Mouse (Mus musculus): Measurements from ENCODE around the gene Sf3a2. TPM values are rescaled to one million over a fixed set of nuclear protein-coding genes. Genes with fewer than 3 reads are reported as not detected.

Gene Sf3a2
- polyA plus RNA-seq, 1 experiment, result 38.5 TPM

GRCm38 (mm10) chr10:80818599-80819281 is 20.7 kb downstream of the Sf3a2 start:
- Histone ChIP-seq H3K4me3 (ENCODE audit: insufficient read depth, low read length) (no peak overlapping the region), H3K4me1 (ENCODE audit: control insufficient read depth, insufficient read depth, low read length) (peaks cover 4% of the 10 kb centered on the region; the same call in 1 of the 2 replicates), H3K27ac (ENCODE audit: insufficient read depth, low read depth, low read length) (no peak overlapping the region)
- TF ChIP-seq POLR2A (IDR thresholded peaks at IDR 0.05; ENCODE audit: borderline replicate concordance, low read depth, low read length) (no peak), CTCF (IDR thresholded peaks at IDR 0.05; ENCODE audit: low read depth, low read length) (no peak)

- no peak for TF ChIP-seq CTCF (IDR thresholded peaks at IDR 0.05; ENCODE audit: low read depth, low read length)
- TF ChIP-seq POLR2A (IDR thresholded peaks at IDR 0.05; ENCODE audit: borderline replicate concordance, low read depth, low read length), result no peak
- Histone ChIP-seq H3K4me3 (ENCODE audit: insufficient read depth, low read length) (no peak overlapping the region), H3K27ac (ENCODE audit: insufficient read depth, low read depth, low read length) (no peak overlapping the region), H3K4me1 (ENCODE audit: control insufficient read depth, insufficient read depth, low read length) (peaks cover 9% of the 10 kb centered on the region)
Observed at GRCm38 (mm10) chr10:80819406-80819805, 21.4 kb downstream of the Sf3a2 start.

- peaks cover 16% of the 10 kb centered on the region for H3K4me1 ChIP-seq (ENCODE audit: control insufficient read depth, insufficient read depth, low read length)
- TF ChIP-seq POLR2A (IDR thresholded peaks at IDR 0.05; ENCODE audit: borderline replicate concordance, low read depth, low read length) (no peak), CTCF (IDR thresholded peaks at IDR 0.05; ENCODE audit: low read depth, low read length) (no peak)
- no peak overlapping the region for H3K27ac ChIP-seq (ENCODE audit: insufficient read depth, low read depth, low read length)
- no peak overlapping the region for H3K4me3 ChIP-seq (ENCODE audit: insufficient read depth, low read length)
Observed at GRCm38 (mm10) chr10:80821991-80822390, 24.0 kb downstream of the Sf3a2 start.

GRCm38 (mm10) chr10:80822528-80822927 is 24.5 kb downstream of the Sf3a2 start:
- Histone ChIP-seq H3K4me3 (ENCODE audit: insufficient read depth, low read length) (no peak overlapping the region), H3K27ac (ENCODE audit: insufficient read depth, low read depth, low read length) (no peak overlapping the region), H3K4me1 (ENCODE audit: control insufficient read depth, insufficient read depth, low read length) (peaks cover 16% of the 10 kb centered on the region)
- TF ChIP-seq POLR2A (IDR thresholded peaks at IDR 0.05; ENCODE audit: borderline replicate concordance, low read depth, low read length) (no peak), CTCF (IDR thresholded peaks at IDR 0.05; ENCODE audit: low read depth, low read length) (no peak)

- H3K4me1 ChIP-seq (ENCODE audit: control insufficient read depth, insufficient read depth, low read length), result peaks cover 16% of the 10 kb centered on the region
- peak overlapping the region; percentile 84 for H3K27ac ChIP-seq (ENCODE audit: insufficient read depth, low read depth, low read length)
- TF ChIP-seq POLR2A (IDR thresholded peaks at IDR 0.05; ENCODE audit: borderline replicate concordance, low read depth, low read length), result no peak
- no peak for TF ChIP-seq CTCF (IDR thresholded peaks at IDR 0.05; ENCODE audit: low read depth, low read length)
Observed at GRCm38 (mm10) chr10:80823316-80823715, 25.3 kb downstream of the Sf3a2 start.

GRCm38 (mm10) chr10:80823847-80824643 is 26.0 kb downstream of the Sf3a2 start:
- Histone ChIP-seq H3K4me3 (ENCODE audit: insufficient read depth, low read length) (peak overlapping the region; percentile 16), H3K27ac (ENCODE audit: insufficient read depth, low read depth, low read length) (peak overlapping the region; percentile 84), H3K4me1 (ENCODE audit: control insufficient read depth, insufficient read depth, low read length) (peaks cover 16% of the 10 kb centered on the region)
- TF ChIP-seq CTCF (IDR thresholded peaks at IDR 0.05; ENCODE audit: low read depth, low read length) (no peak), POLR2A (IDR thresholded peaks at IDR 0.05; ENCODE audit: borderline replicate concordance, low read depth, low read length) (no peak)

More at GRCm38 (mm10) chr10:80823316-80823715, 25.3 kb downstream of the Sf3a2 start:
- H3K4me3 ChIP-seq (ENCODE audit: insufficient read depth, low read length), result no peak overlapping the region

GRCm38 (mm10) chr10:80824827-80825226 is 26.8 kb downstream of the Sf3a2 start:
- Histone ChIP-seq H3K4me3 (ENCODE audit: insufficient read depth, low read length) (no peak overlapping the region), H3K27ac (ENCODE audit: insufficient read depth, low read depth, low read length) (peak overlapping the region; percentile 84), H3K4me1 (ENCODE audit: control insufficient read depth, insufficient read depth, low read length) (peaks cover 16% of the 10 kb centered on the region)
- TF ChIP-seq POLR2A (IDR thresholded peaks at IDR 0.05; ENCODE audit: borderline replicate concordance, low read depth, low read length), result no peak
- no peak for TF ChIP-seq CTCF (IDR thresholded peaks at IDR 0.05; ENCODE audit: low read depth, low read length)

GRCm38 (mm10) chr10:80826151-80827062 is 28.4 kb downstream of the Sf3a2 start, which contains the start of gene Oaz1:
Oaz1 (plus strand) TSS chr10:80826656.
- Histone ChIP-seq H3K4me3 (ENCODE audit: insufficient read depth, low read length) (peak within 1 kb of the TSS; percentile 72), H3K27ac (ENCODE audit: insufficient read depth, low read depth, low read length) (peak within 1 kb of the TSS; percentile 75), H3K4me1 (ENCODE audit: control insufficient read depth, insufficient read depth, low read length) (peaks cover 16% of the 10 kb centered on the region)
- TF ChIP-seq CTCF (IDR thresholded peaks at IDR 0.05; ENCODE audit: low read depth, low read length) (no peak), POLR2A (IDR thresholded peaks at IDR 0.05; ENCODE audit: borderline replicate concordance, low read depth, low read length) (no peak)

Data from bone marrow macrophage, adult 2 months (primary cell).